Mouse (Mus musculus) inflammation-experienced regulatory T-cells, adult 6 months (primary cell): ENCODE data around the gene Ube2q1. TPM values are rescaled to one million over a fixed set of nuclear protein-coding genes. Genes with fewer than 3 reads are reported as not detected.

ENCODE experiments used
- ATAC-seq: one replicate; pipeline ENCODE4 v1.8.0; 2017
- polyA plus RNA-seq, 3 experiments: library from polyadenylated mRNA; unstranded; fragments of 100-300 nt; shearing (Covaris generic); gene quantifications; one replicate each; pipeline ENCODE4 v1.2.1; 2017

Gene Ube2q1
- polyA plus RNA-seq, result 10 to 100 TPM; 12.9 to 18.9 (median 16.5) TPM

DNA sequence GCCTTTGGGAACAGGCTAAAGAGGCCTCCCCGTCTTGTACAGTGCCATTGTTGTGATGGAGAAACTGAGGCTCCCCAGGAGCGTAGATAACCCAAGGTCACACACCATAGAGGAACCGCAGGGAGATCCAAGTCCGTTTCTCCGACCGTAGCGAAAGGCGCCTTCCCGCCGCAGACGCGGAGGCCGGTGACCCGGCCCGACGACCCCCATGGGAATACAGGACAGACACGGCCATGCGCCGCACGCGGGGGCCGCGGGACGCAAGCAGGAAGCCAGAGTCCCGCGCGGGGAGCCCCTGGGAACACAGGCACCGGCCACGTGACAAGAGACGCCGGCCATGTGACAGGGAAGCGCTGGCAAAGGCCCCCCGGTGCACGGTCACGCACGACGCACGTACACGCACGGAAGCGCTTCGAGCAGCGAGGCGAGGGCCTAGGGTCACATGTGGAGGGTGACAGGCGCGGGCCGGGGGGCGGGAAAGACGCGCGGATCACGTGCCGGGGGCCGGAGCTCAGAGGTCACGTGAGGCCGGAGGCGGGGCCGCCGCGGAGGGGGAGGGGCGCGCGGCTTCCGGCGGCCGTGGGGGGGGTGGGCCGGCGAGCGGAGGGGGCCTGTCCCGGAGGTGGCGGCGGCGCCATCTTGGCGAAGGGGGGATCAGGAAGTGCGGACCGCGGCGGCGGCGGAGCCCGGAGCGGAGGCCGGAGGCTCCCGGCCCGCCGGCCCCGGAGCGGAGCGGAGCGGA lies at the start of gene Ube2q1:
Gene Ube2q1, plus strand, starts transcription at position 649 of the 742 bp plus-strand sequence.
- ATAC-seq, result peak; percentile 92

DNA sequence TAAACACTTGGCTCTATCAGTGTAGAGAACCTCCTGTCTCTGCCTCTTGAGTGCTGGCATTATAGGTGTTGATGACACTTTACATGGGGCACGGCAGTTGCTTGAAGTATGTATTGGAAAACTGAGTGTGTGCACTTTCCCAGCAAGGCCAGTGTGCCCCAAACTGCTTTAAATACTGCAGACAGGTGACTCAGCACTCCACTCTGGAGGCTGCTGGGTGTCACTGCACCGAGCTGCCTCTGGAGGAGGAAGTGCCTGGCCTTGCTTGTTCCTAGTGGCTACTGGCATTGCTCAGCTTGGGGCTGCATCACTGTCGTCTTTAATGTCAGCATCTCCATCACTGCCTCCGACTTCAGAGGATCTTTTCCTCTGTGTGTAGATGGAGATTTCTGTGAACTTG lies 46.4 kb upstream of the Ube2q1 start:
- peak; percentile 55 for ATAC-seq

DNA sequence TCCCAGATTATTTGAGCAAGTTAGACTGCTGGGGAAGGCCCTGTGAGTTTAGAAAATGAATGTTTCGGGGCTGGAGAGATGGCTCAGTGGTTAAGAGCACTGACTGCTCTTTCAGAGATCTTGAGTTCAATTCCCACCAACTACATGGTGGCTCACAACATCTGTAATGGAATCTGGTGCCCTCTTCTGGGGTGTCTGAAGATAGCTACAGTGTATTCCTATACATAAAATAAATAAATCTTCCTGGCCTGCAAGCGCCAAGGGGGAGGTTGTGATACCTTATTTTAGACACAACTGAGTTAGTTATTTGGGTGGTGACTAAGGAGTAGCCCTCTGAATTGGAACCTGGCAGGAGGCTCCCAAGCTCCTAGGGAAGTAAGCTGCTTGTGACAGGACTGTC lies 44.6 kb upstream of the Ube2q1 start:
- no peak for ATAC-seq

DNA sequence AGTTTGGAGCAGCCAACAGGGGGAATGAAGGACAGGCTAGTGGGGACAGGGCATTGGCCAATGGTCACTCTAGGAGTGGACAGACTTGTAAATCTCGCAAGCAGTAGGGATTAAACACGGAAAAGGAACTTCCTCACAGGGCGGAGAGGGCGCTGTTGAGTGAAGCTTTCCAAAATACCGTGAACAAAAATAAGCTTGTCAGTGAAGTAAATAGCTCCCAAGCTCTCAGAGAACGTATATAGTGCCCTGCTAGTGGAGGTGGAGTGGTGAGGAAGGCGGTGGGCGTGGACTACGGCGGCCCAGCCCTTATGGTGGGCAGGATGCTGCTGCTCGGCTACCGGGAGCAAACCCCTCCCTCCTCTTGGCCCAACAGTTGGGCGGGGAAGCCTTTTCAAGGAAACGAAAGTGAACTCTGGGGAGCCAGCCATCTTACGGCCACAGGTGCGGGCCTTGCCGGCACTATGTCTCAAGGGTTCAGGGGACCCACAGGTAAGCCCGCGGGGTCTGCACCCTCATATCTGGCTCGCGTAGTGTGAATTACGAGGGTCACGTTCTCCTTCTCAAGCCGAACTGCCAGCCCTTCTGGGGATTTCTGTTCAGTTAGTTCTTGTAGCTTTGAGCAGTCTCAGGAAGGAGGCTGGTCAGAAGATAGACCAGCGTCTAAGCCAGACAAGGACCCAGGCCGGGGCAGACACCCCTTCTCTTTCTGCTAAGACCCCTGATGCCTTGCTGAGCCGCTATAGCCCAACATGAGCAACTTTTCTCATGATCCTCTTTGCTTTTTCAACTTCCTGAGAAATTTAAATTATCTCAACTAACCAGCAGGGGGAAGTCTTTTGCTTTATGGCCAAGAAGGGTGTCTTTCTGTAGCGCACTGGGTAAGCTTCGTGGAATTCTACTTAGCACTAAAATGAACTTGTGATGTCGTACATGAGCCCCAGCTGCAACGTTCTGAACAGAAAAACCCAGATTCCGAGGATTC lies 42.8 kb upstream of the Ube2q1 start:
- ATAC-seq, result peak; percentile 98

DNA sequence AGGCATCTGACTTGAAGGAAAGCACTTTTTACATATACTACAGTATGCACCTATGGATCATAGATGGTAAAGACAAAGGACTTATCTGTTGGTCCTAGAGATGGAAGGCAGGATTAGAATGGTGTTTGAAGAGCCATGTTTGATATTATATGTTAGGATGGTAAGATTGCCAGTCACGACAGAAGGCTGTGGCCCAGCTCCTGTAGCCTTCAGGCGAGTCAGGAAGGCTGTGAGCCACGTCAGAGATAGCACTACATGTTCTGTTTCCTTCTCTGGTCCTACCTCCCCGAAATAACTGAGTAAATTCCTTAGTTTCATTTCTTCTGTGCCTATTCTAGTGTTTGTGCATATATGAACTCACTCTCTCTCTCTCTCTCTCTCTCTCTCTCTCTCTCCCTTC lies 41.3 kb upstream of the Ube2q1 start:
- no peak for ATAC-seq

DNA sequence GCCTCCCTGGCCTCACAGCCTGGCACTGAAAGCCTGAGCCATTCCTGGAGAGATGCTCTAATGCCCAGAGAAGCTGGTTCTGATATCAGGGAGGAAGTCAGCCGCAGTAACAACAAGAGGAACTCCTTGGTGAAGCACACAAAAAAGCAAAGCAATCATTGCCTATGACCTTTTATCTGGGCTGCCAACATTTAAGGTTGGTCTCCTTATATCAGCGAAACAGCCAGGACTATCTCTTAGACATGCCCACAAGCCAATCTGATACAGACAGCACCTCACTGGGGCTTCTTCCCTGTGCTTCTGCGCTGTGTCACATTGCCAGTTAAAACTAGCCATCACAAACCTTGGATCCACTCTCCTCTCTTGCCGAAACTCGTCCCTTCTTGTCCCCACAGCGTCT lies 34.9 kb upstream of the Ube2q1 start:
- ATAC-seq, result no peak

DNA sequence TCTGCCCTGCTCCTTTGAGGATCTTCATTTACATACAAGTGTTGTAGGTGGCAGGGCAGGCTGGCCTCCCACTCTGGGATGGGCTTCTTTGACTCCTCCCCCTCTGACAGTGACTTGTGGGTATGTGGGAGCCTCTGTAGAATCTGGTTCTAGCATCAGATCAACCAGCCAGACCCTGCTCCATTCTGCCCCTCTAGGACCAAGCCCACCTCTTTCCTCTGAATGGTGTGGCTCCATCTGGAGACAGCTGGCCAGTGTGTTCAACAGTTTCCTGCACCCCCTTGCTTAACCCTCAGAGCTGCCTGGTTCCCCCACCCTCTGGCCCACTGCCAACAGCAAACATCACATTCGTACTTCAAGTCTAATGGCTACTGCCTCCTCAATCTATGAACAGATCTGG lies 21.1 kb upstream of the Ube2q1 start:
- no peak for ATAC-seq

DNA sequence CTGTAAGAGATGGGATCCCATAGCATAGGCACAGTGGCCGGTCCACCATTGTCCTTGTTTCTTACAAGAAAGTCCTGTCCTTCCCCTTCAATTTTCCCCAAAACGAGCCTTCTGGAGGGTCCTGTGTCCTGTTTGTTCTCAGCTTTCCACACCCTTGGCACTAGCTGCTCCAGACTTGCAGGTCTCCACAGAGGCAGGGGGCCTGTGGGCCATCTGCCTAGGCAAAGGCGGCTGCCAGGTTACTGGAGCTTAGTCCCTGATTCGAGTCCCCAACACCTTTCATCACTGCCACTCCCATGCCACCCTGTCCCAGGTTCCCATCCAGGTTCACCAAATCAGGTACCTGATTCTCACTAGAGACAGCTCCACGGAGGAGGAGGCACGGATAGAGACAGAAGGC lies 18.1 kb upstream of the Ube2q1 start:
- ATAC-seq, result no peak

DNA sequence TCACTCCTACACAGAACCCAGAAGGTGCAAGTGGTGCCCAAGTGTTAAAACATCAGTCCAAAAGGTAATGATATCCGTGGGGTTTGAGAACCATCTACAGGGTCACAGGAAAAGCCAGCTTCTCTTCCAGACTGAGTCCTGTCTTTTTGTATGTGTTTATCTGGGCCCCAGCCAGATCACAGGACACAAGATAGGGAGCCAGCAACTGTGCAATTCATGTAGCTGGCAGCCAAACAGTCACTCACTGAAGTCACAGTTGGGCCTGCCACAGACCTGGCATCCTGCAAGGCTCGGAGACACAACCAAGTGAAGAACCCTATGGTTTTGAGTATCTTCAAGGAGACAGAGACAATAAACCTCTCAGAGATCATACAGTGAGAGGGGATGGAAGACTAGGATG lies 15.6 kb upstream of the Ube2q1 start:
- no peak for ATAC-seq

DNA sequence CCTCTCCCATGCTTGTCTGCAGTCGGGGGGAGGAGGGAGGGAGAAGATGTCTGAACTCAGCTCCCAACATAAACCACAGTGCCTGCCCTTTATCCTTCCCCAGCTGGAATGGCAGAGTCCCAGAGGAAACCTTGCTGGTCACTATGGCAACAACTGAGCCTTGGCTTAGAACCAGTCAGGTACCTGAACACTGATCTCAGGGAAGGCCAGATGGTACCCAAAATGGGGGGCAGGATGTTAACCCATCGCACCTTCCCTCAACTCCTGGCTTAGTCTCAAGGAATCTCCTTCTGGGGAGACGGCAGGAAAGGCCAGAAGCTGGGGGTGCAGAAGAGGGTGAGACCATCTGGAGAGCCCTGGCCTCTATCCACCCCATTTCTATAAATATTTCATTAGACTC lies 13.6 kb upstream of the Ube2q1 start:
- ATAC-seq, result no peak

DNA sequence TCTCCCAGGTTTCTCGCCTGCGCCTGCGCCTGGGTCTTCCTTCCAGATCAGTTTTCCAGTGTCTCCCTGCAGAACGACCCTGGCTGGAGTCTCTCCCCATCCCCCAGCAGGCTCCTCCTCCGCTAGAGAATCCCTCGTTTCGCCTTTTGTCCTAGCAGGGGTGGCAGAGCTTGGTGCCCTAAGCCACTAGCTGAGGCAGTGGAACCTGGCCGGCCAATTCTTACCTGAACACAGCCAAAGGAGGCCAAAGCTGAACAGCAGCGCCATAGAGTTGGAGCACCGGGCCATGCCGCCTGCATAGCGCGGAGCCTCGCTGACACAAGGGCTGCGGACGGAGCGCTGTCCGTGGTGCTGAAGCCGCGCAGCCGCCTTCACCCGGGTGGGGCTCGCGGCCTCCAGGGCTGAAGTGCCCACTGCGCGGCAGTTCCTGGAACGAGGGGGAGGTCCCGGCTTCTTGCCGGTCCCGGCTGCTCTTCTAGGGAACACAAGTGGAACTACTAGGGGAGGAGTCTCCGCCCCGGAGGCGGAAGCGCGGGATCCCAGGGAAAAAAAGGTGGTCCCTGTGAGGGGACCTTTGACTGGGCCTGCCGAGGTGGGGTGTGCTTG lies 9.2 kb upstream of the Ube2q1 start, which contains the start of gene Chrnb2:
Gene Chrnb2, minus strand, starts transcription at position 514 of the 606 bp plus-strand sequence.
- ATAC-seq, result peak; percentile 60

DNA sequence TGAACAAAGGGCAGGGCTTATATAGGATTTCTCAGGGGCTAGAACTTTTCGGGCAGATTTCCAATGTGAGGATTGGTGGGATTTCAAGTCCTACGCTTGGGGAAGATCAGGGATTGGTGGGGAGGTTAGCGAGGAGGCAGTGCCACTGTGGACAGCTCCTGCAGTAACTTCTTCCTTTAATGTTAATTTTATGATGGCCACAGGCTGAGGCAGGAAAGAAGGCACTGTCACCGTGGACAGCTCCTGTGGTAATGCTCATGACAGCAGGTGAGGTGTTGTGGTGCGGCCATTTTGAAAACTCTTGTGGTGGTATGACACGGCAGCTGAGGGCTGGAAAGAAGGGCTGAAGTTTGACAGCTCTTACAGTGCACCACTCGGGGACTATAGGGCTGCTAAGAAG lies 3.8 kb upstream of the Ube2q1 start:
- ATAC-seq, result no peak

DNA sequence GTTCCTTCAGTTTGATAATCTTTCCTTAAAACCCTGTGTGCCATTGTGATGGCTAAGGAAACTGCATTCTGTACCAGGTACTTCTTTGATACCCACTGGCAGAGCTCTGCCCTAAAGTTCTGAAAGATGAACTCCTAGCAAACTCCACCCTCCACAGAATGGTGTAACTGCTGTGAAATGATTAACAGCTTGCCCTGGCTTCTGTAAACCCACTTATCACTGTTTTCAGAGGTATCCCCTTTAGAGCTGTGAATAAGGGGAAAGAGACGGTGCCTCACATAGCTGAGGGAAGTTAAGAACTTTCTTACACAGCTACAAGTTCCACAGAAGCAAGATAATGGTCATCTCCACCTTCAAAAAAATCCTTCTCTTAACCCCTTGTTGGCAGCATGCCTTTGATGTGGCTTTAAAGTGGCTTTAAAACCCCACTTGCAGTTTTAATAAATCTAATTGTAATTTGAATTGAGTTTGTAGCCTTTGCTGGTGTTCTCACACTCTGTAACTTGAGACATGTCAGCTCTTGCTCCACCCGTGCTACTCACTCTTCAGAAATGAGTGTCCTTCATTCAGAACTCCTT lies 2.9 kb upstream of the Ube2q1 start:
- no peak for ATAC-seq

DNA sequence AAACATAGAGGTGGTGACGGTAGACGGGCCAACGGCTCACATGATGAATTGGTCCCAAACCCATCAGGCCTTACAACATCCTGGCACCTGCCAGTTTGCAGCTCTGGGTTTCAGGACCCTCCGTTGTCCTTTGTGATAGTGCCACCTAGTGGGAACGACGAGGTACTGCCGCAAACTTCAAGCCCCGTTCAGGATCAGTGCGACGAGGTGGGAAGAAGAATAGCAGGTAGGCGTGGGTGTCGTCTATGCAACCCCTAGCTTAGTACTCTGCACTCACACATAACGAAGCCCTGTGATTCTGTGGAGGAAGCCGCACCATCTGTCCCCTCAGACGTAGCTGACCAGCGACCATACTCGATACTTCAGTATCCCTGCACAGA lies 838 bp upstream of the Ube2q1 start:
- peak; percentile 66 for ATAC-seq

DNA sequence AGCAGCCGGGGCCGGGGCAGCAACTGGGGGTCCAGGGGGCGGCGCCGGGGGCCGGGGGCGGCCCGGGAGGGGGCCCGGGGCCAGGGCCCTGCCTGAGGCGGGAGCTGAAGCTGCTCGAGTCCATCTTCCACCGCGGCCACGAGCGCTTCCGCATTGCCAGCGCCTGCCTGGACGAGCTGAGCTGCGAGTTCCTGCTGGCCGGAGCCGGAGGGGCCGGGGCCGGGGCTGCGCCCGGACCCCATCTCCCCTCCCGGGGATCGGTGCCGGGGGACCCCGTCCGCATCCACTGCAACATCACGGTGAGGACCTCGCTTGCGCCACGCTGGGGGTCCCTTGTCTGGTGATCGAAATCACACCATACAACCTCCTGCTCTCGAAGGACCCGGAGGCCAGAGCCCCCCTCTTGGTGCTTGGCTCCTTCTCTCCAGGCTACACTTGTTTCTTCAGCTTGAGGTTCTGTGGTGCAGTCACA lies 360 bp downstream of the Ube2q1 start:
- no peak for ATAC-seq

DNA sequence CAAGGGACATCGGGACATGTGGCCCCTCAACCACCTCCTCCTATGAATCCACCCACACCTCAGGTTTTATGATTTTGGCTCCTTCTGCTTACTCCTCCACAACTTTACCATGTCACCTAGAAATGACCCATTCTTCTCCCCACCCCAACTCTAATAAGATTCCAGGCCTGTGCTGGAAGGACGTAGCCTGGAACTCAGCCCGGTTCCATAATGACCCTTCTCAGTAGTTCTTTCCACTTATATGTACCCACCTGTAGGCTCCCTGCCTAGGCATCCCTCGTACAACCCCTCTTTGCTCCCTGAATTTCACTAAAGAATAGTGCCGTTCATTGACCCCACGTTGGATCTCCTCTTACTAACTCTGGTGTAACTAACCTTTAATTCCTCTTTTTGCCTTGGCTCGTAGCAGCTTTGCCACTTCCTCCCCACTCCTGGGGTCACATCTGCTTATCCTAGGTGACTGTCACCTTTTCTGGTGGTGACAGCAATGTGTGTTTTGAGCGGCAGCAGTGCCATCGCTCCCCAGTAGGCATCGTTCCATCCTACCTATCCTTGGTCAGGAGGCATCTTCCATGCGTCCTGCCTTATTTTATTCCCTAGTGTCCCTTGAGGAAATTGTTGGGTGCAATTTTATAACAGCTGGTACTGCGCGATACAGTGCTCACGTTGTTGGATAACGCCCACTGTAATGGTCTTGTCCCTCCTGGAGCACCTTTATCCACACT lies 982 bp downstream of the Ube2q1 start:
- ATAC-seq, result no peak

DNA sequence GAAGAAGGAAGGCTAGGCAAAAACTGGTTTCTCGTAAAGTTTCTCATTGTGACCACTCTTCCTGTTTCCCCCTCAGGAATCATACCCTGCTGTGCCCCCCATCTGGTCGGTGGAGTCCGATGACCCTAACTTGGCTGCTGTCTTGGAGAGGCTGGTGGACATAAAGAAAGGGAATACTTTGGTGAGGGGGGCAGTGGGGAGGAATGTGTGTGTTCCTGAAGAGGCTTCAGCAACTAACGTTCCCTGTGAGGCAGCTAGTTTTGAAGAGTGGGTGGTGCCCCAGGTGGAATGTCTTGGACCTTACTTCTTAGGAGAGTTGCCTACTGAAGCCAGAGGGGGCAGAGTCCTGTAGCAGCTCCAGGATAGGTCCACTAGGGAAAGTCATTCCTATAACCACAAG lies 2.6 kb downstream of the Ube2q1 start:
- ATAC-seq, result no peak

DNA sequence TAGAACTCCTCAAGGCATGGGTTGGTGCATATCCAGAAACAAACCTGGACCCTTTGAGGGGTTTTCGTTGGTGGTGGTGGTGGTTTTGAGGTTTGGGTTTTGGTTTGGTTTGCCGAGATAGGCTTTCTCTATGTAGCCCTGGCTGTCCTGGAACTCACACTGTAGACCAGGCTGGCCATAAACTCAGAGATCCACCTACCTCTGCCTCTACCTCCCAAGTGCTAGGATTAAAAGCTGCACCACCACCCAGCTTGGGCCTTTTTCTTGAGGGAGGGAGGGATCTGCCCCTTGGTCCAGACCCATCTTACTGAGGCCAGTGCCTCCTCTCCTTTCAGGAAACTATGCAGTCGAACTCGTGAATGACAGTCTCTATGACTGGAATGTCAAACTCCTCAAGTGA lies 6.7 kb downstream of the Ube2q1 start:
- ATAC-seq, result no peak

DNA sequence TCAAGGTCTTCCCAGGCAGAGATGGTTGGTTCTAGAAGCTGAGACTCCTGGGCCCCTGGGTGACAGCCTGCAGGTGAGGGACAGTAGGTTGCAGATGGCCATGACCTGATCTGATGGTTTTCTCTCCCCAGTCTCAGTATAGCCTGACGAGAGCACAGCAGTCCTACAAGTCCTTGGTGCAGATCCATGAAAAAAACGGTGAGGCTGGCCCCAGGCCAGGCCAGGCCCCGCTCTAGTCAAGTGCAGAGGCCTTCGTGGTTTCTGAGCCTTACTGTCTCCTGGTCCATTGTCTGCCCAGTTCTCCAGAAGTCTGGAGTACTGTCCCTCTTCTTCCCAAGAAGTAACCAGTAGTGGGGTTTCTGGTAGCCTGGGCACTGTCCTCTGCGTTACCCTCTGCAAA lies 8.2 kb downstream of the Ube2q1 start:
- no peak for ATAC-seq

DNA sequence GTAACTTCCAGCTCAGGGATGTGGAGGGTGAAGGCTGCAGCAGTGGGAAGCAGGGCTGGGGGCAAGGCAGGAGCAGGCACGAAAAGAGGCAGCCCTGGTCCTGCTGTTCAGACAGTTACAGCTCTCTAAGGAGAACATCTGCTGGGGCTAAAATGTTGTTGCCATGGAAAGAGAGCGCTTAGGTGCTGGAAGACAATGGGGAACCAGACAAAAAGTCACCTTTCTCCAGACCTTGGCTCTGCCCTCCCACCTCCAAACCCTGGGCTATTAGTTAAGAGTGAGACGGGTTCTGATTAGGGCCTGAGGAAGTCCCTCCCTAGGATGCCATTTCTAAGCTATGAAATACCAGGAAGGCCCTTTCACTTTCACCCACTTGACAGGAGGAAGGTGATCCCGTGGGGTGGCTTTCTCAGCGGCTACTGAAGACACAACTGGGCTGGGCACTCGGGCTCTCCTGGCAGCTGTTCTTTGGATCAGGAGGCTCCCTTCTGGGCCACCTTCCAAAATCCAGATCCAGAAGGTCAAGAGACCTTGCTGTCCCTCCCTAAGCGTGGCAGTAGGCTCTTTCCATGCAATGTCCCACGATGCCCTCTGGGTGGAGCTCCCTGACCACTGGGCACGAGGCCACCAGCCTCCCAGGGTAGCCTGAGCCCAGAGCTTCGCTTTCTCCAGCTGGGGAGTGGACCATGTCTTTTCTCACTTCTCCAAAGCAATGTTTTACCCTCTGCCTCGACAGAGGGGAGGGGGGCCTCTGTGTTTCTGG lies 11.8 kb downstream of the Ube2q1 start:
- ATAC-seq, result peak; percentile 61

DNA sequence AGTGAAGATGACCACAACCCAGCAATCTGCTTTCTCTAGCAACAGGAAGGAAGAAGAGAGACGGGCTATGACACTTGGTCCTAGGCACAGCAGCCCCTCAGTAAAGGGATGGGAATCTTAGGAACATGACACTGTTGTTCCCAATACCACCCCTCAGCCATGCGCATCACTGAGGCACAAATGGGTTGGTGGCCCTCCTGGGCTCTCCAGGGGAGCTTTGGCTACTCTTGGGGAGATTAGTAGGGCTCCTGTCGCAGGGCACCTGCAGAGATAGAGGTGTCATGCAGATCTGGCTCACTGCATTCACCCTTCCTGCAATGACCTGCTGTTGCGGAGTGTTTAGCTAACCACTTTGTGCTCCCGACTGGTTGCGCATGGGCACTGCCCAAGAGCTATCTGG lies 12.9 kb downstream of the Ube2q1 start:
- ATAC-seq, result no peak
